Mouse (Mus musculus): ENCODE data around the gene Gm19402.
"Not testable (repeated sequence)": the region's sequence is repeated elsewhere in the genome, so short reads cannot be mapped to it uniquely, and the experiment has no call there.

Gm19402 gene

GRCm38 (mm10) chr10:77690356-77690807, at the start of gene Gm19402:
Gene Gm19402 (minus strand): TSS chr10:77690757.
- not testable (repeated sequence) for DNase-seq (ENCODE audit: extremely low spot score, low read depth, low spot score)

GRCm38 (mm10) chr10:77738929-77739328, 48.4 kb upstream of the Gm19402 start:
- DNase-seq (ENCODE audit: extremely low spot score, low read depth, low spot score), result no peak

- no peak for DNase-seq (ENCODE audit: extremely low spot score, low read depth, low spot score)
These were observed 45.4 kb upstream of the Gm19402 start for GRCm38 (mm10) chr10:77735928-77736327.

DNA sequence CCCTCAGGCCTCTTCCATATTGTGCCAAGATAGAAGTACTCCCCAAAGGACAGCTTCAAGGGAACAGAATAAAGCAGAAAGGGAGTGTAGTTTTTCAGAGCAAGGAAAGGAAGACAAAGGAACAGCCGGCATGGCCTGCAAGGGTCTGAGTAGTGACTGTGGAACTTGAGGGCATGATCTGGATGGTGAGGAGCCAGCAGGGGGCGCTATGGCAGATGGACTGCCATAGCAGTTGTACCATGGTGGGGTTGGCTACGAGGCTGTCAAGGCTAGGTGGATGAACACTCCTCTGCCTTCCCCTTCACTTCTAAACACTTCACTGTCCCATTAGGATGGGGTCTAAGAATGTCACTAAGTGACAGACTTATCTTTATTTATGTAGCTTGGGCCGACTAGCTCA, 38.7 kb upstream of the Gm19402 start:
- no peak for DNase-seq (ENCODE audit: extremely low spot score, low read depth, low spot score)

- DNase-seq (ENCODE audit: extremely low spot score, low read depth, low spot score), result no peak
These were observed 37.7 kb upstream of the Gm19402 start for GRCm38 (mm10) chr10:77728280-77728679.

DNA sequence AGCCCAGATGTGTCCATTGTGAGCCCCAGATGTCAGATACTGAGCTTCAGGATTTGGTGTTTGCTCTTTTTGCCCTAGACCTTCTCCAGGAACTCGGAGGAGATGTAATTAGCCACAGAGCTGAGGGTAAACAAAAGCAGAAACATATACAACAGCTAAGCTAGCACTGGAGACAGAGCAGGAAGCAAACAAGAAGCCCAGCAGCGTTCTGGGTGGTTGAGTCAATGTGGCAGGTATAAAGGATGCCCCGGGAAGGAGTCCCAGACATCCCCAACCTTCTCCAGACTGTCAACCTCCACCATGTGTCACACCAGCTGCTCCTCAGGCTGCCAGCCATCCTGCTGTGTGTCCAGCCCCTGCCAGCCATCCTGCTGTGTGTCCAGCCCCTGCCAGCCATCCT, 35.6 kb upstream of the Gm19402 start, which contains the start of gene Gm10100:
TSS of gene Gm10100 (plus strand) at position 301 of the 400 bp plus-strand sequence.
- no peak for DNase-seq (ENCODE audit: extremely low spot score, low read depth, low spot score)

DNA sequence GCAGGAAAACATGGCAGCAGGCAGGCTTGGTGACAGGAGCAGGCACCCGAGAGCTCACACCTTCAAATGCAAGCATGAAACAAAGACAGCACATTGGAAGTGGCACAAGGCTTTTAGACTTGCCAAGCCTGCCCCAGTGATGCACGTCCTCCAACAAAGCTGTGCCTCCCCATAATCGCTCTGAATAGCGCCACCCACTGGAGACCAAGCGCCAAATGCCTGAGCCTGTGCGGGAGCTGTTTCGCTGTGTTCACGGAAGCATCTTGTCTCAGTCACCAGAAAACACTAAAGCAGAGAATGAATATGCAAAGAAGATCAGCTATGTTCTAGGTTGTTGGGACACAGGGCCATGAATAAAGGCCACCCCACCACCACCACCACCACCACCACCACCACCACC, 34.3 kb upstream of the Gm19402 start:
- DNase-seq (ENCODE audit: extremely low spot score, low read depth, low spot score), result no peak

GRCm38 (mm10) chr10:77720299-77720698, 29.7 kb upstream of the Gm19402 start, which contains the start of gene Krtap12-1:
Gene Krtap12-1 (plus strand): TSS chr10:77720599.
- not testable (repeated sequence) for DNase-seq (ENCODE audit: extremely low spot score, low read depth, low spot score)

DNA sequence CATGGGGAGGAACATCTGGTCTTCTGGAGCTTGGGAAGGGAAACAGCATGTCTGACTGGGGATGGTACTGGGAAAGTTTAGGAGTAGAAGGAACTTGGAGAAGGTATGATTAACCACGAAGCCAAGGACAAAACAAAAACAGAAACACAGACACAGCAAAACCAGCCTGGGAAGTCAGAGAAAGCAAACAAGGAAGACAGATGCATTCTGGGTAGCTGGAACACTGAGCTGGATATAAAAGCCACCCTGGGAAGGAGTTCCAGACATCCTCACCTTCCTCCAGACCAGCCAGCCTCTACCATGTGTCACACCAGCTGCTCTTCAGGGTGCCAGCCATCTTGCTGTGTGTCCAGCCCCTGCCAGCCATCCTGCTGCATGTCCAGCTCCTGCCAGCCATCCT, 24.9 kb upstream of the Gm19402 start, which contains the start of gene Gm10142:
TSS of gene Gm10142 (plus strand) at position 301 of the 400 bp plus-strand sequence.
- DNase-seq (ENCODE audit: extremely low spot score, low read depth, low spot score), result no peak

DNA sequence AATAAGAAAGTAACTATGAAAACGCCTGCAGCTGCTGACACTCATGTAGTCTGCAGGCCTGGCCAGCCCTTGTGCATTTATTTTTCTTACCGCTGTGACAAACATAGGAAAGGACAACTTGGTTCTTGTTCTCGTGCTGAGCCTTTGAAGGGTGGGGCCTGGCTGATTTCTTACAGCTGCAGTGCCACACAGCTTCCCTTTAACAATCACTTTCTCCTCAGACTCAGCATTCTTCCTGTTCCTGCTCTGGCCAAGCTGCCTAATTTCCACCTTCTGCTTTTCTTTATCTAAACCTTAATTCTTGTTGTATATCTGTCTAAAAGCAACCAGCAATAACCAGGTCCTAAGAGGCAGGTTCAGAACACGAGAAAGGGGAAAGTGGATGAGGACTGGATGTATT, 23.2 kb upstream of the Gm19402 start:
- no peak for DNase-seq (ENCODE audit: extremely low spot score, low read depth, low spot score)

DNA sequence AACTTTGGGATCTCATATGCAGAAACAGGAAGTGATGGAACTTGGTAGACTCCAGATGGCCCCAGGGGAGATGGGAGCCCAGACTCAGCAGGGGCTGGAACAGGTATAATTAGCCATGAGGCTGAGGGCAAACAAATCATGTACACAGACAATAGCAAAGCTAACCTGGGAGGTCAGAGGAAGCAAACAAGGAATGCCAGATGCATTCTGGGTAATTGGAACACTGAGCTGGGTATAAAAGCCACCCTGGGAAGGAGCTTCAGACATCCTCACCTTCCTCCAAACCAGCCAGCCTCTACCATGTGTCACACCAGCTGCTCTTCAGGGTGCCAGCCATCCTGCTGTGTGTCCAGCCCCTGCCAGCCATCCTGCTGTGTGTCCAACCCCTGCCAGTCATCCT, 20.6 kb upstream of the Gm19402 start, which contains the start of gene Gm10024:
TSS of gene Gm10024 (plus strand) at position 301 of the 400 bp plus-strand sequence.
- not testable (repeated sequence) for DNase-seq (ENCODE audit: extremely low spot score, low read depth, low spot score)

- no peak for DNase-seq (ENCODE audit: extremely low spot score, low read depth, low spot score)
These were observed 19.3 kb upstream of the Gm19402 start for GRCm38 (mm10) chr10:77709831-77710230.

DNA sequence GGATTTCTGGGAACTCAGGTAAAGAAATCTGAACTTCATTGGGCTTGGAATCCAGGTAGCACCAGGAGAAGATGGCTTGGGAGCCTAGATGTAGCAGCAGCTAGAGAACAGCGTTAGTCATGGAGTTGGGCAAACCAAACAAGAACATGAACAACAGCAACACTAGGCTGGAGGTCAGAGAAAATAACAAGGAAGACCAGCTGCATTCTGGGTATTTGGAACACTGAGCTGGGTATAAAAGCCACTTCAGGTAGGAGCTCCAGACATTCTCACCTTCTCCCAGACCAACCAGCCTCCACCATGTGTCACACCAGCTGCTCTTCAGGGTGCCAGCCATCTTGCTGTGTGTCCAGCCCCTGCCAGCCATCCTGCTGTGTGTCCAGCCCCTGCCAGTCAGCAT, 15.8 kb upstream of the Gm19402 start, which contains the start of gene Gm10272:
TSS of gene Gm10272 (plus strand) at position 301 of the 400 bp plus-strand sequence.
- no peak for DNase-seq (ENCODE audit: extremely low spot score, low read depth, low spot score)

DNA sequence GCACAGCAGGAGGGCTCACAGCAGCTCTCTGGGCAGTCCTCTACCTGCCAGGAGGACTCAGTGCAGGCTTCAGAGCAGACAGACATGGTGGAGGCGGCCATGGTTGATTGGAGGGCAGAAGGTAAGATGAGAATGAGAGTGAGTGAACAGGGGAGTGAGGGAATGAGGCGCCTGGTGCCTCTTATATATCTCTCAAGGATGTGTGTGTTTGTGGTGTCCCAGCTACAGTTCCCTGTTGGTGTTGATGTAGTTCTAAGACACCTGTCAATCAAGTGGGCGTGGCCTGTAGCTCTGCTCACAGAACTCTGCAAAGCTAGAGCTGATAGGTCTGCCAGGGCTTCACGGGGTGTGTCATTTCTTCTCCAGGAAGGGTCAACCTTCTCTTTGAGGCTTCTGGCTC, 6.6 kb upstream of the Gm19402 start, which contains the start of gene Gm9508:
TSS of gene Gm9508 (minus strand) at position 101 of the 400 bp plus-strand sequence.
- no peak for DNase-seq (ENCODE audit: extremely low spot score, low read depth, low spot score)

GRCm38 (mm10) chr10:77687021-77687420, 3.5 kb downstream of the Gm19402 start:
- DNase-seq (ENCODE audit: extremely low spot score, low read depth, low spot score), result no peak

DNA sequence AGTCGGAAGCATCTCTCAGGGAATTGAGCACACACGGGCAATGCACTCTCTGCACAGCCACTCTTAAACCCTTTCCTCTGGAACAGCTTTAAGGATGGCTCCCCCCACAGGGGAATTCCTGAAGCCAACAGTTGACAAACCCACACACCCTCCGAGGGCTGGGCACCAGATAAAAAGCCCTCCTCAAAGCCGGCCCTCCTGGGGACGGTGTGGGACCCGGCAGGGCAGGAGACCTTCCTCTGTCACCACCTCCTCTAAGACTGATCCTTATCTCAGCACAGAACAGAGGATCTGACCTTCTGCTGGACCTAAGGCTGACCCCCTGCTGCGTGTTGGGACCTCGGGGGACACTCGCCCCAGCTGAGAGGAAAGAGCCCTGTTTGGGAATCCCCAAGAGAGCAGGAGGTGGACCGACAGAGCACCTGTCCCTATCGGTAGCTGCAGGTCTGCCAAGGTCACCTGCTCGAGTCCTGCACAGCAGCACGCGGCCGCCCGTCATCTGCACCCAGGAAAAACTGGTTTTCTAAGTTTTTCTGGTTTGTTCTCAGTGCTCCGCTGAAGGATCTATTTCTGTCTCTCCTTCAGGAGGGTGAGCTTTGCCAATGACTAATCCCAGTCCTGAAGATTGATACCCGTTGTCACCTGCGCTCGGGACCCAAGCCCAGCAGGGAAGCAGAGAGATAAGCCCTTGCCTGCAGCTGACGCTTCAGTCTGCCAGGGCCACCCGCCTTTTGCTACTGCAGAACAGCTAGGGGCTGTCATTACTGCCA, 4.5 kb downstream of the Gm19402 start, which contains the start of gene Tspear:
TSS of gene Tspear (plus strand) at position 675 of the 770 bp plus-strand sequence.
- no peak for DNase-seq (ENCODE audit: extremely low spot score, low read depth, low spot score)

GRCm38 (mm10) chr10:77684181-77684580, 6.4 kb downstream of the Gm19402 start:
- no peak for DNase-seq (ENCODE audit: extremely low spot score, low read depth, low spot score)

GRCm38 (mm10) chr10:77682994-77683393, 7.6 kb downstream of the Gm19402 start:
- DNase-seq (ENCODE audit: extremely low spot score, low read depth, low spot score), result no peak

DNA sequence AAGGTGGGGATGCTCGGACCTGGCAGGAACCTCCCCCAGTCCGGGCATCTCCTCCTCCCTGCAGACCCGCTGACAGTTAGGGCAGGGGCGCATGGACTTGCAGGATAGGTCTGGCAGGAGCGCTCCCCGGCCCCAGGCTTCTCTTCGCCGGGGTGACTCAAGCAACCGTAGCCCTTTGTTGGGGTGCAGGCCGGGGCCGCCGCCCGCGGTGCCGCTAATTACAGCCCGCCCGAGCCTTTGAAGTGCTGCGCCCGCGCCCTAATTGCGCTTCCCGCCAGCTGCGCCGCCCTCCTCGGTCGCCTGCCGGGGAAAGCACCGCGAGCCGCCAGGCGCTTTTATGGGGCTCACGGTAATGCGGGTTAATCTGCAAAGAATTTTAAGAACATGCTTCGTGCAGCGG, 13.0 kb downstream of the Gm19402 start:
- no peak for DNase-seq (ENCODE audit: extremely low spot score, low read depth, low spot score)

DNA sequence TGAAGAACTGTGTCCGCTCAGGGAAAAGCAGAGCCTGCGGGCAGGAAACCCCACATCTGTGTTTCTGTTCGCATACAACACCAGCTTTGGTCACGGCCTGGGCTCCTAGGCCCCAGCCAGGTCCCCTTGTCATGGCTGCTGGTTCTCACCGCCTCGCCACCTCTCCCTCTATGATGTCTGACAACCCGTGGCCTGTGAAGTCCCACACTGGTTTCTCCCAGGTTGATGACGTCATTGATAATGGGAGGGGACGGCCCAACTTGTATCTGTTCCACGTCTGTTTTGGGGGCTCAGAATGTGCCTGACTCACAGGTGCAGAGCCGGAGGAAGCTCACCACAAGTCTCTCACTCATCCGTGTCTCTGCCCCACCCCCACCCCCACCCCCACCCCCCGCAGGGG, 16.8 kb downstream of the Gm19402 start:
- no peak for DNase-seq (ENCODE audit: extremely low spot score, low read depth, low spot score)

DNA sequence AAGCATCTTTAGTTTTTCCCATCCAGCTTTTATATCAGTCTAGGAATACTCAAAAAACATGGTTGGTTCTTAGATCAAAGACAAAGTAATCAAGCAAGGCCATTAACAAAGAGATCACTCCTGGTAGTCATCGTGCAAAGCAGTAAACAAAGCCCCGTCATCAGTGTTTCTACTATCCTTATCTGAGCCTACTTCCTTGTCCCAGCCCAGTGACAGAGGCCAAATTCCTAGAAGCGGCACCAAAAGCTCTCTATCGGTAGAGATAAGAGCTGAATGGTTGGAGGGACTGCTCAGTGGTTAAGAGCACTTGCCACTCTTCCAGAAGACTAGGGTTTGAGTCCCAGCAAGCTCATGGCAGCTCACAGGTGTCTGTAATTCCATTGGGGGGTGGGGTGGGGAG, 19.0 kb downstream of the Gm19402 start:
- no peak for DNase-seq (ENCODE audit: extremely low spot score, low read depth, low spot score)

- no peak for DNase-seq (ENCODE audit: extremely low spot score, low read depth, low spot score)
These were observed 19.8 kb downstream of the Gm19402 start for GRCm38 (mm10) chr10:77670710-77671109.
